Mouse (Mus musculus): ENCODE measurements around the gene Sphk2. TPM values are rescaled to one million over a fixed set of nuclear protein-coding genes. Genes with fewer than 3 reads are reported as not detected.

Gene Sphk2
- total RNA-seq, 2 experiments from 2014 or later = 15.2 to 15.6 TPM

- no peak for DNase-seq (ENCODE audit: low spot score)
These were observed 56.9 kb downstream of the Sphk2 start for GRCm38 (mm10) chr7:45660746-45661478.

Other genes with a start within 250 kb of the Sphk2 start
- gene Tulp2, start 236.1 kb downstream of the Sphk2 start, total RNA-seq (2021) = not detected
- gene Gm45808, start 231.2 kb downstream of the Sphk2 start, total RNA-seq (2021) = 1 to 10 TPM; 8.1 to 9.6 TPM
- 10 to 100 TPM; 22.6 to 22.9 TPM for gene Dhdh, start 229.2 kb downstream of the Sphk2 start, total RNA-seq (2021)
- gene Nucb1, start 207.6 kb downstream of the Sphk2 start, total RNA-seq (2021) = 10 to 100 TPM; 63.3 to 68.6 TPM
- 10 to 100 TPM; 28.6 to 63.5 TPM for gene Ppp1r15a, start 191.7 kb downstream of the Sphk2 start, total RNA-seq (2021)
- 1 to 10 TPM; 5.2 to 5.3 TPM for gene Plekha4, start 191.7 kb downstream of the Sphk2 start, total RNA-seq (2021)
- 1 to 10 TPM in 1 of 2 experiments, under 1 TPM in 1; 0.91 to 1.9 TPM for gene Hsd17b14, start 163.1 kb downstream of the Sphk2 start, total RNA-seq (2021)
- 10 to 100 TPM; 95.0 to 98.1 TPM for gene Bcat2, start 147.8 kb downstream of the Sphk2 start, total RNA-seq (2021)
- gene Fgf21, start 102.5 kb downstream of the Sphk2 start, total RNA-seq (2021) = not detected
- not detected for gene Fut1, start 100.7 kb downstream of the Sphk2 start, total RNA-seq (2021)
- gene Izumo1, start 96.2 kb downstream of the Sphk2 start, total RNA-seq (2021) = not detected
- gene Rasip1, start 90.5 kb downstream of the Sphk2 start, total RNA-seq (2021) = 1 to 10 TPM; 5.5 to 8.5 TPM
- gene Mamstr, start 78.0 kb downstream of the Sphk2 start, total RNA-seq (2021) = 10 to 100 TPM; 17.6 to 18.7 TPM
- gene Fut2, start 51.6 kb downstream of the Sphk2 start, total RNA-seq (2021) = under 1 TPM in 1 of 2 experiments, not detected in 1; 0.11 TPM
- gene Ntn5, start 34.0 kb downstream of the Sphk2 start, total RNA-seq (2021) = under 1 TPM; 0.14 to 0.26 TPM
- gene Sec1, start 23.6 kb downstream of the Sphk2 start, total RNA-seq (2021) = under 1 TPM; 0.09 TPM
- 10 to 100 TPM; 11.1 to 17.3 TPM for gene Car11, start 18.2 kb downstream of the Sphk2 start, total RNA-seq (2021)
- gene Dbp, start 12.9 kb downstream of the Sphk2 start, total RNA-seq (2021) = 10 to 100 TPM; 19.4 to 22.9 TPM
- 100 to 1,000 TPM; 442 to 461 TPM for gene Rpl18, start 2.5 kb downstream of the Sphk2 start, total RNA-seq (2021)
- under 1 TPM in 1 of 2 experiments, not detected in 1; 0.18 TPM for gene Fam83e, start 3.2 kb upstream of the Sphk2 start, total RNA-seq (2021)
- gene Spaca4, start 7.8 kb upstream of the Sphk2 start, total RNA-seq (2021) = not detected
- not detected for gene Lmtk3, start 65.7 kb upstream of the Sphk2 start, total RNA-seq (2021)
- not detected for gene Sult2b1, start 66.7 kb upstream of the Sphk2 start, total RNA-seq (2021)
- gene Cyth2, start 96.6 kb upstream of the Sphk2 start, total RNA-seq (2021) = 10 to 100 TPM; 25.3 to 34.6 TPM
- under 1 TPM in 1 of 2 experiments, not detected in 1; 0.28 TPM for gene Kcnj14, start 106.8 kb upstream of the Sphk2 start, total RNA-seq (2021)
- 10 to 100 TPM; 13.4 to 14.3 TPM for gene Grwd1, start 112.9 kb upstream of the Sphk2 start, total RNA-seq (2021)
- gene Kdelr1, start 154.8 kb upstream of the Sphk2 start, total RNA-seq (2021) = 10 to 100 TPM; 62.0 to 65.6 TPM
- gene Grin2d, start 160.4 kb upstream of the Sphk2 start, total RNA-seq (2021) = under 1 TPM; 0.11 to 0.17 TPM
- gene Syngr4, start 178.7 kb upstream of the Sphk2 start, total RNA-seq (2021) = not detected
- gene Tmem143, start 178.9 kb upstream of the Sphk2 start, total RNA-seq (2021) = 10 to 100 TPM; 56.7 to 59.4 TPM
- 10 to 100 TPM in 1 of 2 experiments, 1 to 10 TPM in 1; 7.8 to 15.1 TPM for gene Emp3, start 203.4 kb upstream of the Sphk2 start, total RNA-seq (2021)
- under 1 TPM; 0.18 to 0.21 TPM for gene Ccdc114, start 206.1 kb upstream of the Sphk2 start, total RNA-seq (2021)

Data from gastrocnemius, adult 18-20 months (tissue).